Mouse (Mus musculus) limb, embryonic 14.5 days (tissue): ENCODE data around the gene Nkd1. TPM values are rescaled to one million over a fixed set of nuclear protein-coding genes. Genes with fewer than 3 reads are reported as not detected.

Source experiments
- ATAC-seq: fragments of 200-750 bp; cut with Nextera tagmentation; 2 replicates; pipeline ENCODE4 v1.8.0; 2017; ENCODE audit warnings: low read depth, moderate number of reproducible peaks, moderate TSS enrichment; ENCODE audit not compliant: low FRiP score
- DNase-seq: peaks from one replicate; pipeline ENCODE4 v3.0.0-alpha.2; 2015; ENCODE audit warnings: low spot score
- H3K27ac ChIP-seq: fragments of 300-500 bp; sonication (generic); replicated peaks from 2 replicates; pipeline ENCODE4 v1.5.1; 2014; ENCODE audit warnings: low read depth, mild to moderate bottlenecking, low read length, moderate library complexity, mixed read lengths
- H3K27me3 ChIP-seq: fragments of 300-500 bp; sonication (generic); 2 replicates; pipeline ENCODE4 v1.6.1; 2014; ENCODE audit warnings: low read length, mixed read lengths; ENCODE audit not compliant: control insufficient read depth, insufficient read depth
- H3K36me3 ChIP-seq: fragments of 300-500 bp; sonication (generic); 2 replicates; pipeline ENCODE4 v1.6.1; 2014; ENCODE audit warnings: mild to moderate bottlenecking, low read length, moderate library complexity, mixed read lengths; ENCODE audit not compliant: control insufficient read depth, insufficient read depth
- H3K4me1 ChIP-seq: fragments of 300-500 bp; sonication (generic); 2 replicates; pipeline ENCODE4 v1.6.1; 2014; ENCODE audit warnings: antibody characterized with exemption, low read length, mixed read lengths; ENCODE audit not compliant: control insufficient read depth, insufficient read depth
- H3K4me2 ChIP-seq: fragments of 300-500 bp; sonication (generic); replicated peaks from 2 replicates; pipeline ENCODE4 v1.6.1; 2014; ENCODE audit warnings: low read depth, mild to moderate bottlenecking, low read length, moderate library complexity; ENCODE audit not compliant: severe bottlenecking
- H3K4me3 ChIP-seq: fragments of 300-500 bp; sonication (generic); replicated peaks from 2 replicates; pipeline ENCODE4 v1.5.1; 2014; ENCODE audit warnings: low read length
- H3K9ac ChIP-seq: fragments of 300-500 bp; sonication (generic); 2 replicates; pipeline ENCODE4 v1.6.1; 2014; ENCODE audit warnings: mild to moderate bottlenecking, low read depth, low read length, moderate library complexity; ENCODE audit not compliant: severe bottlenecking
- H3K9me3 ChIP-seq: fragments of 300-500 bp; sonication (generic); 2 replicates; pipeline ENCODE4 v1.6.1; 2016; ENCODE audit warnings: low read length; ENCODE audit not compliant: control insufficient read depth
- POLR2A ChIP-seq: fragments of 200-500 bp; IDR thresholded peaks from 2 replicates; pipeline ENCODE4 v1.8.0; 2012; ENCODE audit warnings: inconsistent platforms, mild to moderate bottlenecking, moderate library complexity, borderline replicate concordance; ENCODE audit not compliant: insufficient read depth, insufficient read length; ENCODE audit errors: extremely low read depth
- WGBS: fragments of 180-500 bp; shearing (Covaris S2); extraction: QIAGEN DNeasy Blood & Tissue Kit; methylation state at CpG from one replicate; pipeline ENCODE4 v1.1.7; 2014; 5-methylcytosine and 5-hydroxymethylcytosine counted together
- polyA plus RNA-seq, 2 experiments: library from polyadenylated mRNA; depleted of rRNA in 1 of 2; stranded (reverse) in 1 of 2; unstranded in 1 of 2; fragments of >200 nt; fragmentation: Nextera tagmentation in 1 of 2; extraction: Ambion mirVana in 1 of 2; gene quantifications; 2 replicates each; pipeline versions ENCODE4 v1.2.1 to v1.2.3; 2012 to 2014

Gene Nkd1
- polyA plus RNA-seq, 2 experiments, result 48.6 to 53.9 TPM

DNA sequence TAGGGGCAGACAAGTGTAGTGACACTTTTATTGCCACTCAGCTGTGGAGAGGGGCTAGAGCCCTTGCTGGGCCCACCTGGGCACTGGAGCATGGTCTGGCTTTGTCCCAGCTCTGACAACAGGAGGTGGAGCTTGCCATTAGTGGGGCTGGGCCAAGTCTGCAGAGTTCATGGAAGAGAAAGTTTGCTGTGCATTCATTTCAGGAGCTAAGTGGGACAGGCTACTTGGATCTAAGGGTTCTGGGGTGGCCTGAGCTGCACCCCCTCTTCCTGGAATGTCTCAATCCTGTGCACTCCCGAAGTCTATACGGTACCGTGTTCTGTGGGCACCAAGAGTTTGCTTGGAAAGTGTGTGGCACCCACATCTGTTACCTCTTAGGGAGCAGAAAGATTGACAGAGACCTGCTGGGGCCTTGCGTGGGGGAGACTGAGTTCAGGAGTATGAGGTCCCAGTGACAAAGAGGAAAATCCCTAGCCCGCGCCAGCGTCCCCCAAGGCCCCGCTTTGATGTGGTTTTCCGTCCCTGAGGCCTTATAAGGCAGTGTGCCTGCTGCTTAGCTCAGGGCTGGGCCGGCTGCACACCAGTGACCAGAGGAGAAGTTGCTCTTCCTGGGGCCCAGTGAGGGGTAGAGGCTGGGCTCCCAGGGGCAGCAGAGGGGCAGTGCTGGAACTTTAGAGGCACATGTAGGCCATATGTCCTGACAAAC, 49.3 kb downstream of the Nkd1 start:
- Histone ChIP-seq H3K4me3 (no peak overlapping the region), H3K36me3 (peaks cover 13% of the 10 kb centered on the region; the same call in 1 of the 2 replicates), H3K27me3 (no peaks in the 10 kb centered on the region), H3K9me3 (no peaks in the 10 kb centered on the region), H3K9ac (peak overlapping the region; percentile 5; the same call in 1 of the 2 replicates), H3K4me1 (peaks cover 63% of the 10 kb centered on the region), H3K4me2 (peak overlapping the region; percentile 23; the same call in 1 of the 2 replicates), H3K27ac (peak overlapping the region; percentile 74)
- TF ChIP-seq POLR2A, result no peak
- WGBS, result 9% methylated on average over 10 of the region's 10 CpGs
- ATAC-seq (peak; percentile 44), DNase-seq (peak; percentile 53)

DNA sequence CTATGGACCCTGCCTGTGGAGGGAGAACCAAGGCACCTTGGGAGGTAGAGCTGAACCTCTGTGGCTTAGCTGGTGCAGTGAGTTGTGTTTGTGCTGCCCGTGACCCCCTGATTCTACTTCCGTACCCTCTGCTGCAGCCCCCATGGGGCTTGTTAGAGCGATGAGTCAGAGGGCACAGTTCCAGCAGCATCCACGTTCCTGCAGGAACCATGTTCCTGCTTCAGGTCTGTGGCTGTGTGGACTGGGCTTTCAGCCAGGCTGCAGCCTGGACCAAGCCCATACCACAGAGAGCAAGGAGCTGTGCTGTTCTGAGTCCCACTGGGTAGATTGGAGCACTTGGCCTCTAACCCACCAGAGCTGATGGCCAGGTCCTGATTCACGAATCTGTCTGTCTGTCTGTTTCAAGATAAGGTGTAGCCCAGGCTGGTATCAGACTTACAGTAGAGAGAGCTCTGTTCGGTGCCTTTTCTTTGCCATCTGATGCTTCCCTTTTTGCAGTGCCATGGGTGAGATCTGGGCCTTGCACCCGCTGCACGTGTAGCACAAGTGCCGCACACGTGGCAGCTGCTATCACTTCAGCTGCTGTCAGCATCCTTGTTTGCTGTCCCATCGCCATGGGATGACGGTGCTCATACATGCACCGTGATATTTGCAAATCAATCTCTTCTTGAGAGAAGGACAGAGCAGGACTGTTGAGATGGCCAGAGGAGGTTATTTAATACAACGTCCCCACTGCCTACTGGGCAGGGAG, 50.5 kb downstream of the Nkd1 start:
- Histone ChIP-seq H3K4me1 (peaks cover 67% of the 10 kb centered on the region), H3K9ac (no peak overlapping the region), H3K4me3 (no peak overlapping the region), H3K9me3 (no peaks in the 10 kb centered on the region), H3K36me3 (peaks cover 13% of the 10 kb centered on the region; the same call in 1 of the 2 replicates), H3K4me2 (no peak overlapping the region), H3K27ac (peak overlapping the region; percentile 74; the same call in 1 of the 2 replicates), H3K27me3 (no peaks in the 10 kb centered on the region)
- WGBS, result 66% methylated on average over 14 of the region's 14 CpGs
- ATAC-seq (peak; percentile 10; the same call in 1 of the 2 replicates), DNase-seq (peak; percentile 60)
- no peak for TF ChIP-seq POLR2A

- no peak for DNase-seq
- 83% methylated on average over 12 of the region's 12 CpGs for WGBS
These were observed 51.2 kb downstream of the Nkd1 start for GRCm38 (mm10) chr8:88572185-88572909.

GRCm38 (mm10) chr8:88572941-88573645, 51.9 kb downstream of the Nkd1 start:
- no peak for ATAC-seq
- H3K27ac ChIP-seq, result no peak overlapping the region
- no peak overlapping the region for H3K4me2 ChIP-seq
- 86% methylated on average over 14 of the region's 14 CpGs for WGBS
- H3K36me3 ChIP-seq, result peaks cover 13% of the 10 kb centered on the region; the same call in 1 of the 2 replicates
- H3K9me3 ChIP-seq, result no peaks in the 10 kb centered on the region
- no peaks in the 10 kb centered on the region for H3K27me3 ChIP-seq
- no peak overlapping the region for H3K4me3 ChIP-seq
- peaks cover 52% of the 10 kb centered on the region for H3K4me1 ChIP-seq
- DNase-seq, result no peak
- no peak for TF ChIP-seq POLR2A
- H3K9ac ChIP-seq, result no peak overlapping the region

More at GRCm38 (mm10) chr8:88572185-88572909, 51.2 kb downstream of the Nkd1 start:
- Histone ChIP-seq H3K27ac (no peak overlapping the region), H3K4me1 (peaks cover 60% of the 10 kb centered on the region), H3K9me3 (no peaks in the 10 kb centered on the region), H3K4me2 (no peak overlapping the region), H3K27me3 (no peaks in the 10 kb centered on the region), H3K9ac (no peak overlapping the region), H3K36me3 (peaks cover 13% of the 10 kb centered on the region; the same call in 1 of the 2 replicates), H3K4me3 (no peak overlapping the region)
- no peak for TF ChIP-seq POLR2A
- no peak for ATAC-seq

- Histone ChIP-seq H3K9ac (no peak overlapping the region), H3K27ac (no peak overlapping the region), H3K4me3 (no peak overlapping the region), H3K27me3 (no peaks in the 10 kb centered on the region), H3K9me3 (no peaks in the 10 kb centered on the region), H3K4me1 (peaks cover 48% of the 10 kb centered on the region), H3K4me2 (no peak overlapping the region), H3K36me3 (peaks cover 17% of the 10 kb centered on the region; the same call in 1 of the 2 replicates)
- WGBS, result 67% methylated on average over 5 of the region's 5 CpGs
- ATAC-seq, result no peak
- no peak for DNase-seq
- TF ChIP-seq POLR2A, result no peak
These were observed 53.8 kb downstream of the Nkd1 start for GRCm38 (mm10) chr8:88574975-88575374.
